Mouse (Mus musculus) common myeloid progenitor, adult 5-6 weeks (primary cell): ENCODE measurements around the gene Fam81b. TPM values are rescaled to one million over a fixed set of nuclear protein-coding genes. Genes with fewer than 3 reads are reported as not detected.

ENCODE experiments used
- ATAC-seq: replicated peaks from 2 replicates; pipeline ENCODE4 v1.8.0; 2016; ENCODE audit warnings: low read depth, mild to moderate bottlenecking, moderate TSS enrichment, inconsistent platforms; ENCODE audit not compliant: poor library complexity, severe bottlenecking
- total RNA-seq: library from RNA; stranded (forward); fragments of 200-1000, 187-1606 nt; gene quantifications from 2 replicates; pipeline ENCODE4 v1.2.3, GENCODE M21; 2017

The Fam81b gene
- total RNA-seq, 1 experiment from 2014 or later = not detected

DNA sequence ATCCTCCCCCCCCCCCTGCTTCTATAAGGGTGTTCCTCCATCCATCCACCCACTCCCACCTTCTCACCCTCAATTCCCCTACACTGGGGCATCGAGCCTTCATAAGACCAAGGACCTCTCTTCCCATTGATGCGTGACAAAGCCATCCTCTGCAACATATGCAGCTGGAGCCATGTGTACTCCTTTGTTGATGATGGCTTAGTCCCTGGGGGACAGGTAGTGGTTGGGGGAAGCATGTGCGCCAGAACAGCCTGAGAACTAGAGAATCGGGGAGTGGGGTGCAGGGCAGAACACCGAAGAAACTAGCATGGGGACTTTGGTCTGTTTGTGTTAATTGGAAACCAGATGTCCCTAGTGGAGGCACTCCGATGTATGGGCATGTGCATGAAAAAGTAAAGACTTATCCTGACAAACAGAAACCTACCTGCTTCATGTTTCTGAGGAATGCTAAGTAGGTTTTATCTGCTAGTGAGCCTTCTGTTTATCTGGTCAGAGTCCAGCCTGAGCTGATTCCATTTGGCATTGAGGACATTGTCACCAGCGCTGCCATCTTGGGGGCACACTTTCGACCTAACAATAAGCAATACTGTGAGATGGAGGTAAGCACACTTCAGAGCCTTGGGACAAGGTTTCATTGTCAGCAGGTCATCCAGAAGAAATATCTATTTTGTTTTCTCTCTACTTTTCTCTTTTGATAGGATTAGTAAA lies 109.3 kb downstream of the Fam81b start:
- ATAC-seq = no peak

DNA sequence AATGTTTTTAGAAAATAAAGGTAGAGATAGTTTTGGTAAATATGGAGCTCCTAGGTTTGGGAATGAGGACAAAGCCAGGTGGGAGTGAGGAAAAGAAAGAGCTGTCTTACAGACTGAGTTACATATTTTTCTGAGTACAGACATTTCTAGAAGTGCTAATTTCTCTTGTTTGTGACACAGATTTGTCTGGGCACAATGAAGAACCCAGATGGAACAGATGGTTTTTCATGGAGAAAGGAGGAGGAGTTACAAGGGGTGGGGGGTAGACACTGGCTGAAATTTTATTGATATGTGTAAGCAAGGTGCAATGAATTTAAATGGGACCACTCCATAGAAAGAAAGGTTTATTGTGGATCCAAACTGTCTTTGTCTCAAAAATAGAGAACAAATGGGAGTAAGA lies 109.9 kb downstream of the Fam81b start:
- ATAC-seq = no peak

- no peak for ATAC-seq
Measured at GRCm38 (mm10) chr13:76190273-76190672, 114.6 kb downstream of the Fam81b start.

GRCm38 (mm10) chr13:76189190-76189589 lies 115.7 kb downstream of the Fam81b start:
- ATAC-seq = no peak

DNA sequence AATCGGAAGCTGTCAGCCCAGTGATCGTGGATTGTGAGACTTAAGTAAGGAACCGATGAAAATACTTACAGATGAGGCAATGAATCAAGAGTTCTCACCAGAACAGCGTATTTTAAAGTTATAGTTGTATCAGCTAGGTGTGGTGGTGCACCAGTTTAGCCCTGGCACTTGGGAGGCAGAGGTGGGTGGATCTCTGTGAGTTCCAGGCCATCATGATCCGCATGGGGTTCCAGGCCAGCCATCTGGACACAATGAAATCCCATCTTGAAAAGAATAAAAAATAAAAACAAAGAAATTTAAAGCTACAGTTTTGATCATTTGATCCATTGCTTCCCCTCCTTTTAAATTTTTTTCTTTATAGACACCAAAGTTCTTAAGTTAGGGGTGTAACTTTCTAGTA lies 117.2 kb downstream of the Fam81b start:
- no peak for ATAC-seq

DNA sequence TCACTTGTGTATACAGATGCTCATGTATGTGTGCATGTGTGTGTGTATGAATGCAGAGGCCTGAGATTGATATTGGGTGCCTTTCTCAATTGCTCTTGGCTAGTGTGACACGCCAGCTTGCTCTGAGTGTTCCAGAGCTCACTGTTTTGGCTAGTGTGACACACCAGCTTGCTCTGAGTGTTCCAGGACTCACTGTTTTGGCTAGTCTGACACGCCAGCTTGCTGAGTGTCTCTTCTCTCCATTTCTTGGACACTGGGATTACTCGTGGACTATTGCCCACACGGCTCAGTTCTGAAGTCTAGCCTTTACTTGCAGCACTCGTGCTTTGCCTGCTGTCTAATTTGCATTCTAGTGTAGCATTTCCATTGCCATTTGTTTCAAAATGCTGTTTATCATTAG lies 126.2 kb downstream of the Fam81b start:
- ATAC-seq = no peak

DNA sequence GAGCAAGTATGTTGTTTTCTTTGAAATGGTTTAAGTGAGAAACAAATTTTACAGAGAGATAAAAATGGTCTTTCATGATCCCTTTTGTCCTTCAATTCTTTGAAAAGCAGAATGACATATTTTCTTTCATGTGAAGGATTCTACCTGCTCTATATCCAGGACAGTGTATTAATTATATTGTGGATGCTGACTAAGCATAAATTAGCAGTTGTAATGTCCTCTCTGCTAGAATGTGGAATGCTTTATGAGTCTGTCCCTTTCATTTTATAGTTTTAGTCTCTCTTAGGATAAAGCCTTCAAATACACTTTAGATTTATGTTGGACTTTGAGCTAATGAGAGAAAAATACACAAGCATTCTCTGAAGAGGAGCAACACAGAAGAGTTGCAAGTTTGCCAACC lies 130.6 kb downstream of the Fam81b start:
- ATAC-seq = no peak

GRCm38 (mm10) chr13:76160587-76160986 lies 144.3 kb downstream of the Fam81b start:
- ATAC-seq = no peak

- no peak for ATAC-seq
Measured at GRCm38 (mm10) chr13:76157508-76157907, 147.4 kb downstream of the Fam81b start.

GRCm38 (mm10) chr13:76157099-76157498 lies 147.8 kb downstream of the Fam81b start:
- ATAC-seq = no peak

Other genes with a start within 250 kb of the Fam81b start
- gene Gpr150, start 248.1 kb downstream of the Fam81b start, total RNA-seq = 0.05 TPM in 1 of 2 replicates, not detected in the other
- 14.1 and 15.0 TPM in 2 replicates for gene Arsk, start 206.4 kb downstream of the Fam81b start, total RNA-seq
- gene Ttc37, start 206.3 kb downstream of the Fam81b start, total RNA-seq = 44.8 and 56.8 TPM in 2 replicates
- 44.1 and 44.2 TPM in 2 replicates for gene Mctp1, start 79.5 kb upstream of the Fam81b start, total RNA-seq